Mouse (Mus musculus): ENCODE measurements around the gene Tcte2.

- no peak for TF ChIP-seq CTCF (IDR thresholded peaks at IDR 0.05; ENCODE audit: borderline replicate concordance, insufficient read depth, low read depth, low read length)
- no peak for TF ChIP-seq POLR2A (IDR thresholded peaks at IDR 0.05; ENCODE audit: borderline replicate concordance, insufficient read depth, low read length)
Measured at GRCm38 (mm10) chr17:13744219-13744618, 17.4 kb downstream of the Tcte2 start.

Measured in cerebellum, adult 2 months (tissue).